Mouse (Mus musculus) midbrain, embryonic 14.5 days (tissue): ENCODE measurements at regions not wholly inside any gene's neighbourhood (a gene's known extent, or its start where the extent isn't known, plus 50 kb on each side); places are given as distances from the start of the nearest gene placed in this dataset.

Source experiments
- ATAC-seq: fragments of 200-750 bp; cut with Nextera tagmentation; 2 replicates; pipeline ENCODE4 v1.8.0; 2017; ENCODE audit warnings: moderate number of reproducible peaks, moderate library complexity; ENCODE audit not compliant: low FRiP score, low TSS enrichment
- DNase-seq: peaks from one replicate; pipeline ENCODE4 v3.0.0-alpha.2; 2015
- H3K27ac ChIP-seq: fragments of 300-500 bp; sonication (generic); replicated peaks from 2 replicates; pipeline ENCODE4 v1.5.1; 2014; ENCODE audit warnings: mild to moderate bottlenecking, low read depth, low read length, moderate library complexity
- H3K27me3 ChIP-seq: fragments of 300-500 bp; sonication (generic); 2 replicates; pipeline ENCODE4 v1.6.1; 2014; ENCODE audit warnings: low read length, control low read depth, mixed read lengths; ENCODE audit not compliant: control insufficient read depth, insufficient read depth
- H3K36me3 ChIP-seq: fragments of 300-500 bp; sonication (generic); 2 replicates; pipeline ENCODE4 v1.6.1; 2014; ENCODE audit warnings: low read length, control low read depth; ENCODE audit not compliant: control insufficient read depth, insufficient read depth
- H3K4me1 ChIP-seq: fragments of 300-500 bp; sonication (generic); 2 replicates; pipeline ENCODE4 v1.6.1; 2014; ENCODE audit warnings: mild to moderate bottlenecking, antibody characterized with exemption, low read length, control low read depth; ENCODE audit not compliant: control insufficient read depth, insufficient read depth
- H3K4me2 ChIP-seq: fragments of 300-500 bp; sonication (generic); 2 replicates; pipeline ENCODE4 v1.6.1; 2014; ENCODE audit warnings: mild to moderate bottlenecking, low read length, moderate library complexity
- H3K4me3 ChIP-seq: fragments of 300-500 bp; sonication (generic); replicated peaks from 2 replicates; pipeline ENCODE4 v1.5.1; 2014; ENCODE audit warnings: low read depth, low read length
- H3K9ac ChIP-seq: fragments of 300-500 bp; sonication (generic); replicated peaks from 2 replicates; pipeline ENCODE4 v1.6.1; 2014; ENCODE audit warnings: mild to moderate bottlenecking, low read length, moderate library complexity
- H3K9me3 ChIP-seq: fragments of 300-500 bp; sonication (generic); 2 replicates; pipeline ENCODE4 v1.6.1; 2016; ENCODE audit warnings: low read length, control low read depth, mixed read lengths; ENCODE audit not compliant: control insufficient read depth
- WGBS: fragments of 180-500 bp; shearing (Covaris S2); extraction: QIAGEN DNeasy Blood & Tissue Kit; methylation state at CpG from one replicate; pipeline ENCODE4 v1.1.7; 2014; 5-methylcytosine and 5-hydroxymethylcytosine counted together

DNA sequence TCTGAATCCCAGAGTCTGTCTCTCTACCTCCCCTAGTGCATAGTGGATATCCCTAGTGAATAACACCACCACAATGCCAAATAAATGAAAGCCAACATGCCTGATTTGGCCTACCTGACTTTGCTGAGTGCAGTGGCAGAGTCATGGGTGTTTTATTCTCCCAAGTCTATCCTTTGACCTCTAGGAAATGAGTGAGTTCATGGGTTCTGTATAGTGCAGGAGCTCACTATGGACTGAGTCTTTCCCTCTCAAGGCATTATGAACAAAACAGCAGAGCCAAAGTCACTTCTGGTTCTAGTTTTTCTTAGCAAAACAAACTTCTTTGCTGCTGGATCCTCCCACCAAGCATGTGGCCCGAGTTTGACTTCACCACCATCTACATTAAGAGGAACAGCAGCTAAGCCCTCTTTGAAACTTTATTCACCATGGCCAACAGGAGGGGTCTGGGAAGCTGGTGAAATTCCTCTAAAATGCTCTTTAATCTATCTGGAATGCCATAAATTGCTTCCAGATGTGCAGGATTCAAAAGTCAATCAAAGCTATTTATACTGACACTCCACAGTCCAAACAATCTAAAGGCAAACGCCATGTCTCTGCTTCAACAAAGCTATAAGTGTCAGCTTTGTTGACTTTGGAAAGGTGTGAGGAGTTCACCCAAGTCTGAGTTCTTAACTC is 145.9 kb upstream of the Rarb start:
- no peak overlapping the region for H3K9ac ChIP-seq
- no peak overlapping the region for H3K27ac ChIP-seq
- WGBS: 70% methylated on average over 2 of the region's 2 CpGs
- no peaks in the 10 kb centered on the region for H3K36me3 ChIP-seq
- ATAC-seq (no peak), DNase-seq (no peak)
- no peak overlapping the region for H3K4me2 ChIP-seq
- no peak overlapping the region for H3K4me3 ChIP-seq
- no peaks in the 10 kb centered on the region for H3K4me1 ChIP-seq
- no peaks in the 10 kb centered on the region for H3K27me3 ChIP-seq
- no peaks in the 10 kb centered on the region for H3K9me3 ChIP-seq

DNA sequence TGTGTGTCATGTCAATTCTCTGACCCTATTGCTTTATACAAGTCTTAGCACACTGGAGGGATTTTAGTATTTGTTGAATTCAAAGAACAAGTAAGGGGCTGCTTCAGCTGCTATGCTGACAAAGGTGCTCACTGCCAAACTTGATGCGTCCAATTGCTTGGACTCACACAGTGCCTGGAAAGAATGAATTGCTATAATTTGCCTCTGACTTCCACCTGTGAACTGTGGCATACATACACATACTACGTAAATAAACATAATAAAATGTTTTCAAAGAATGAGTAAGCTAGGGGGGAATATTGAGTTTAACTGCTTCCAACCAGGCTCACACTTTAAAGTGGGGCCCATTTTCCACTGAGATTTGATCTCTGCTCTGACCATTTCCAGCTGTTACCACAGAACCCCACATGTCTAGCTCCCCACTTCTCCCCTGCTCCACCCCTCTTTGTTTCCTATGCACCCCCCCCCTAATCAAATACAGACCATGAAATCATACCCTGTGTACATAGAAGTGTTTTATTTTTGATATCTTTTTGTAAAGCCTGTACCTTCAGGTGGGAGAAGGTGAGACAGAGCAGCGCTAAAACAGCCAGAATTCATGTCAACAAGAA is 143.4 kb upstream of the Rarb start:
- no peak for DNase-seq
- H3K9ac ChIP-seq: no peak overlapping the region
- H3K4me3 ChIP-seq: no peak overlapping the region
- 89% methylated on average over 3 of the region's 3 CpGs for WGBS
- H3K27ac ChIP-seq: no peak overlapping the region
- H3K4me1 ChIP-seq: no peaks in the 10 kb centered on the region
- ATAC-seq: no peak
- no peaks in the 10 kb centered on the region for H3K9me3 ChIP-seq
- no peak overlapping the region for H3K4me2 ChIP-seq
- H3K36me3 ChIP-seq: no peaks in the 10 kb centered on the region
- H3K27me3 ChIP-seq: no peaks in the 10 kb centered on the region

DNA sequence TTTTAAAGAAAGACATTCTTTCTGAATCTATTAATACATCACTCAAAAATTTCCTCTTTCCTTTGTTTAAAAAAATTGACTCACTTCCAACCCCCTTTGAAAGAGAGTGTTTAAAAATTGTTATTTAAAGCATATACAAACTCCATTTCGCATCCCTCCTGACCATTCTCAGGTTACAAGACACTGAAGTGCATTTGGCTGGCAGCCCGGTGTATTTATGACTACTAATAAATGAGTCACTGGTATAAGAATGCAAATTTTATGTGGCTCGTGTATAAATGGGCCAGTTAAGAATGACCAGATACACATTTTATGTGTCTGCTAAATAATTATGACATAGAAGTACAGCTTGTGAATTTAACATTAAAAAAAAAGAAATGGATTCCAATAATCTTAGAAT is 138.8 kb upstream of the Rarb start:
- Histone ChIP-seq H3K4me1 (no peaks in the 10 kb centered on the region), H3K9ac (no peak overlapping the region), H3K27me3 (no peaks in the 10 kb centered on the region), H3K4me2 (no peak overlapping the region), H3K9me3 (no peaks in the 10 kb centered on the region), H3K4me3 (no peak overlapping the region), H3K36me3 (no peaks in the 10 kb centered on the region), H3K27ac (no peak overlapping the region)
- 74% methylated on average over 3 of the region's 3 CpGs for WGBS
- DNase-seq: peak; percentile 34
- no peak for ATAC-seq

DNA sequence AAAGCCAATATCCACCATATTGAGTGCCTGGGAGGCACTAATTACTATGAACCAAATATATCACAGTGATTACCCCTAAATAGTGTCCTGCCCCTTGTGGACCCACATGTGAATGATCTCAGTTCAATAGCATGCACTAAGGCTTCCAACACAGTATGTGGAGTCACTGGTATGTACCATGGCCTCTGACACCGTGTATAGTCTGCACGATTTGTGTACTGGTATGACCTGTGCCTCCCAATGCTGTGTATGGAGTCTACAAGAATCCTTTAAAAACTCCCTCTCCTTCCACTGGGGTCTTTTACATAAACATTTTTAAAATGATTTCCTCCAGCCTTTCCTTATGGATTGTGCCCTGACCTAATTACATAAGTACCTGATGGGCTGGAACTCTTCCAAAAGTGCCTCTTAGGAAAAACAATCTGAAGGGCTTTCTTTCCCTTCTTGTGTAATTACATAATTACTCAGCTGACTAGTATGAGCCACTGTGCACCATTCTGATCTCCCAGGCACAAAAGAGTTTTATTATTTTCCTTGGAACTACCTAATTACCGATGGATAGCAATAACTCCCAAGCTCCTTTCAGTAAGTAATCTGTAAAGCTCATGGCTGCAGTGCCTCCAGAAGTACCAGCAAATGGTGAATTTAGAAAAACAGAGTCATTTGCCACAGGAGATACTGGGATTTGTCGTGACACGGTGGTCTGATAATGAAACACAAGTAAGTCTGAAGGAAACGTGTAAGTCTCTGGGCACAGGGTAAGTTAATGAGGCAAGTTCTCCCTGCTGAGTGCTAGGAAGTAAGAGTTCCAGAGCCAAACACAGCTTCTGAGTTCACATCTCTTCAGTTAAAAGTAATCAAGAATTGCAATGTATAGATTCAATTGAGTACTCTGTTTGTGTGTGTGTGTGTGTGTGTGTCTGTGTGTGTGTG is 135.8 kb upstream of the Rarb start:
- no peaks in the 10 kb centered on the region for H3K4me1 ChIP-seq
- no peaks in the 10 kb centered on the region for H3K9me3 ChIP-seq
- no peak overlapping the region for H3K4me2 ChIP-seq
- DNase-seq (peak; percentile 37), ATAC-seq (no peak)
- 78% methylated on average over 6 of the region's 6 CpGs for WGBS
- no peak overlapping the region for H3K9ac ChIP-seq
- H3K4me3 ChIP-seq: no peak overlapping the region
- no peaks in the 10 kb centered on the region for H3K36me3 ChIP-seq
- H3K27ac ChIP-seq: no peak overlapping the region
- no peaks in the 10 kb centered on the region for H3K27me3 ChIP-seq

DNA sequence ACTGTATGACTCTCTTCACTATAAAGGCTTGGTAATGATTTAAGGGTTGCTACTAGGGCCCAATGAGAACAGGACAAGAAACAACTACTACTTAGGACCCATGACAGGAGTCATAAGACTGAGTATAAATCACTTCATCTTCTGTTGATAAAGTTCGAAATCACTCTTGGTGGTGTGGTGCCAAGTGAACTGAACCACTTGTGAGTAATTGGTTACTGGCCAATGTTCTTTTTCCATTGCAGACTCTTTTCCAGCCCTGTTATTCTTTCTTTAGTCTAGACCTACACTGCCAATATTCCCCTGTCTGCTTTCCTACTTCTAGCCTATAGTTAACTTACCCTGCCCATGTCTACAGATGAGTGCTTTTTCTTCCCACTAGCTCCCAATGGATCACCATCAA is 129.8 kb upstream of the Rarb start:
- Histone ChIP-seq H3K36me3 (no peaks in the 10 kb centered on the region), H3K9me3 (no peaks in the 10 kb centered on the region), H3K27ac (no peak overlapping the region), H3K4me3 (no peak overlapping the region), H3K4me1 (no peaks in the 10 kb centered on the region), H3K27me3 (no peaks in the 10 kb centered on the region), H3K9ac (no peak overlapping the region), H3K4me2 (no peak overlapping the region)
- ATAC-seq (no peak), DNase-seq (no peak)
- 88% methylated on average over 1 of the region's 1 CpGs for WGBS

DNA sequence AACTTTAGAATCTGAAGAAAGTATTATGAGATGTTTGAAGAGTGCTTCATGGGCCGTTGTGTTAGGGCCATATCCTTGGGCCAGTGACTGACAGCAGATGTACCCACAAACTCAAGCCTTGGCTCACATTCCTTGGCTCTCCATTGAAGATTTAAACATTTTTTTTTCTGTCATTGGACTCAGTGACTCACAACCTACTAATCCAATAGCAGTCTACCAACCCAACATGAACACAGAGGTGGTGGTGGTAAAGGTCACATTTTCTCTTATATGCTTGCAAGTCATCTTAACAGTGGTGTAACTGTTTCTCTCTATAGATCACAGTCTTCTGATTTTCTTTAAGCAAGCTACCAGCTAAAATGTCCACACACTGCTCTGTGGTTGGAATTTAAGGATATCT is 125.5 kb upstream of the Rarb start:
- H3K4me3 ChIP-seq: no peak overlapping the region
- H3K9me3 ChIP-seq: no peaks in the 10 kb centered on the region
- no peak for DNase-seq
- ATAC-seq: no peak
- no peaks in the 10 kb centered on the region for H3K27me3 ChIP-seq
- no peaks in the 10 kb centered on the region for H3K36me3 ChIP-seq
- WGBS: 84% methylated on average over 1 of the region's 1 CpGs
- H3K27ac ChIP-seq: no peak overlapping the region
- H3K4me1 ChIP-seq: no peaks in the 10 kb centered on the region
- H3K9ac ChIP-seq: no peak overlapping the region
- H3K4me2 ChIP-seq: no peak overlapping the region

DNA sequence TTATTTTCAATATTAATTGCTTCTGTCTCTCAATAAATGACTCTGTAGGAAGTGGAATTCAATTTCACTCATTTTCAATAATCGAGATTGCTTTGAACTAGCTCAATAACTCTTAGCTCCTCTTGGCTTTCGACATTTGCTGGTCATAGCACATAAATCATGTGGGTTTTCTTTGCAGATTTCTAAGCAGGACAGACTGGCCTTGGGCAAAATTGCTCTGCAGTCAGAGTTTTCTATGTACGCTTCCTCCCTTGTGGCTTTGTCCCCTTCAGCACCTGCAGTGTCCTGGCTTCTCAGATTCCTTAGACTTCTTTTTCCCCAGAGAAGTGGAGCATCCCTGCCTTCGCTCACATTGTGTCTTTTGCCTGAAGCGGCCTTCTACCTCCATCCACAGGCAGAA is 124.6 kb upstream of the Rarb start:
- Histone ChIP-seq H3K9ac (no peak overlapping the region), H3K4me3 (no peak overlapping the region), H3K9me3 (no peaks in the 10 kb centered on the region), H3K36me3 (no peaks in the 10 kb centered on the region), H3K4me1 (no peaks in the 10 kb centered on the region), H3K4me2 (no peak overlapping the region), H3K27me3 (no peaks in the 10 kb centered on the region), H3K27ac (no peak overlapping the region)
- ATAC-seq (no peak), DNase-seq (no peak)
- 87% methylated on average over 5 of the region's 5 CpGs for whole genome bisulfite sequencing

DNA sequence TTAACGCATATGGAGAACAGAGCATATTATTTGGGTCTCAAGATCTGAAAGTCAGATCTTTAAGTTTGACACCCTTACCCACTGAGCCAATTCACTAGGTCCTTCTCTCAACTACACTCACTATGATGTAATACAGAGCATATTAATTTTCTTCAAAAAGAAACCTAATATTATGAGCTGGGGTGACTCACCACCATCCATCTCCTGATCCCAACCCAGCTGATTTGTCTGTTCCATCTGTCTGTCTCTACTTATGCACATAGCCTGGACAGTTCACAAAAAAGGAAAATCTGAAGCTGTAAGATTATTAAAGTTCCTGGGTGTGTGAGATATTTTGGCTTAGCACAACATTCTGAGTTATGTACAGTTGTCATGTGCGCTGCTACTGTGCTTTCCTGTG is 108.2 kb upstream of the Rarb start:
- ATAC-seq: no peak
- WGBS: 94% methylated on average over 2 of the region's 2 CpGs
- H3K36me3 ChIP-seq: no peaks in the 10 kb centered on the region
- no peak for DNase-seq
- H3K9ac ChIP-seq: no peak overlapping the region
- H3K27ac ChIP-seq: no peak overlapping the region
- no peaks in the 10 kb centered on the region for H3K27me3 ChIP-seq
- no peak overlapping the region for H3K4me2 ChIP-seq
- H3K4me1 ChIP-seq: no peaks in the 10 kb centered on the region
- no peak overlapping the region for H3K4me3 ChIP-seq
- H3K9me3 ChIP-seq: no peaks in the 10 kb centered on the region
